Mouse (Mus musculus) heart, embryonic 15.5 days (tissue): Measurements from ENCODE around the gene Meis1. TPM values are rescaled to one million over a fixed set of nuclear protein-coding genes. Genes with fewer than 3 reads are reported as not detected.
A peak's percentile ranks its signal among the peaks of the same experiment; 100 is the strongest.

Source experiments
- ATAC-seq: fragments of 200-750 bp; cut with Nextera tagmentation; replicated peaks from 2 replicates; pipeline ENCODE4 v1.8.0; 2017; ENCODE audit warnings: low read depth, moderate TSS enrichment; ENCODE audit not compliant: insufficient number of reproducible peaks, insufficient read depth, low FRiP score
- H3K27ac ChIP-seq: fragments of 300-500 bp; sonication (generic); 2 replicates; pipeline ENCODE4 v1.5.1; 2015; ENCODE audit warnings: mild to moderate bottlenecking, inconsistent platforms
- H3K27me3 ChIP-seq: fragments of 300-500 bp; sonication (generic); 2 replicates; pipeline ENCODE4 v1.6.1; 2015; ENCODE audit warnings: inconsistent platforms
- H3K36me3 ChIP-seq: fragments of 300-500 bp; sonication (generic); 2 replicates; pipeline ENCODE4 v1.6.1; 2015; ENCODE audit warnings: mild to moderate bottlenecking, inconsistent platforms
- H3K4me1 ChIP-seq: fragments of 300-500 bp; sonication (generic); replicated peaks from 2 replicates; pipeline ENCODE4 v1.6.1; 2015; ENCODE audit warnings: inconsistent platforms
- H3K4me2 ChIP-seq: fragments of 300-500 bp; sonication (generic); 2 replicates; pipeline ENCODE4 v1.6.1; 2015; ENCODE audit warnings: inconsistent platforms, mild to moderate bottlenecking, moderate library complexity
- H3K4me3 ChIP-seq: fragments of 300-500 bp; sonication (generic); 2 replicates; pipeline ENCODE4 v1.5.1; 2015; ENCODE audit warnings: mild to moderate bottlenecking, inconsistent platforms
- H3K9ac ChIP-seq: fragments of 300-500 bp; sonication (generic); 2 replicates; pipeline ENCODE4 v1.6.1; 2015; ENCODE audit warnings: mild to moderate bottlenecking, inconsistent platforms
- H3K9me3 ChIP-seq: fragments of 300-500 bp; sonication (generic); replicated peaks from 2 replicates; pipeline ENCODE4 v1.6.1; 2016; ENCODE audit warnings: inconsistent platforms
- WGBS: fragments of 180-500 bp; shearing (Covaris S2); methylation state at CpG from one replicate; pipeline ENCODE4 v1.1.7; 2015; ENCODE audit warnings: mixed read lengths; 5-methylcytosine and 5-hydroxymethylcytosine counted together
- polyA plus RNA-seq: library from polyadenylated mRNA; unstranded; fragments of >200 nt; fragmentation: Nextera tagmentation; extraction: Ambion mirVana; gene quantifications from 2 replicates; pipeline ENCODE4 v1.2.1, GENCODE M21; 2015

Meis1 gene
- polyA plus RNA-seq, 1 experiment from 2014 or later, result 51.8 TPM

- ATAC-seq, result no peak
- peaks cover 22% of the 10 kb centered on the region for H3K36me3 ChIP-seq
- H3K4me1 ChIP-seq, result peaks cover 50% of the 10 kb centered on the region
- no peak overlapping the region for H3K4me3 ChIP-seq
- no peaks in the 10 kb centered on the region for H3K9me3 ChIP-seq
- WGBS, result 87% methylated on average over 7 of the region's 7 CpGs
- H3K9ac ChIP-seq, result no peak overlapping the region
- no peak overlapping the region for H3K4me2 ChIP-seq
- H3K27me3 ChIP-seq, result no peaks in the 10 kb centered on the region
- peak overlapping the region; percentile 71 for H3K27ac ChIP-seq
Measured at GRCm38 (mm10) chr11:18983294-18983693, 35.5 kb downstream of the Meis1 start.

- no peaks in the 10 kb centered on the region for H3K27me3 ChIP-seq
- H3K4me1 ChIP-seq, result peaks cover 54% of the 10 kb centered on the region
- 65% methylated on average over 3 of the region's 3 CpGs for WGBS
- H3K9ac ChIP-seq, result no peak overlapping the region
- peak overlapping the region; percentile 37; the same call in 1 of the 2 replicates for H3K27ac ChIP-seq
- no peak overlapping the region for H3K4me2 ChIP-seq
- no peak overlapping the region for H3K4me3 ChIP-seq
- H3K36me3 ChIP-seq, result peaks cover 16% of the 10 kb centered on the region
- no peak for ATAC-seq
- no peaks in the 10 kb centered on the region for H3K9me3 ChIP-seq
Measured at GRCm38 (mm10) chr11:18982331-18982730, 36.5 kb downstream of the Meis1 start.

GRCm38 (mm10) chr11:18981367-18981766, 37.4 kb downstream of the Meis1 start:
- Histone ChIP-seq H3K9me3 (no peaks in the 10 kb centered on the region), H3K36me3 (peaks cover 15% of the 10 kb centered on the region; the same call in 1 of the 2 replicates), H3K4me2 (no peak overlapping the region), H3K9ac (no peak overlapping the region), H3K4me1 (peaks cover 47% of the 10 kb centered on the region), H3K27me3 (no peaks in the 10 kb centered on the region), H3K27ac (peak overlapping the region; percentile 37; the same call in 1 of the 2 replicates), H3K4me3 (no peak overlapping the region)
- ATAC-seq, result no peak
- WGBS, result 30% methylated on average over 4 of the region's 4 CpGs

- H3K9ac ChIP-seq, result no peak overlapping the region
- H3K4me1 ChIP-seq, result peaks cover 46% of the 10 kb centered on the region
- H3K27me3 ChIP-seq, result no peaks in the 10 kb centered on the region
- 43% methylated on average over 5 of the region's 5 CpGs for WGBS
- no peak for ATAC-seq
- no peaks in the 10 kb centered on the region for H3K9me3 ChIP-seq
- no peak overlapping the region for H3K4me2 ChIP-seq
- H3K4me3 ChIP-seq, result no peak overlapping the region
- H3K36me3 ChIP-seq, result peaks cover 8% of the 10 kb centered on the region; the same call in 1 of the 2 replicates
- no peak overlapping the region; the same call in 1 of the 2 replicates for H3K27ac ChIP-seq
Measured at GRCm38 (mm10) chr11:18980615-18981014, 38.2 kb downstream of the Meis1 start.

- H3K9ac ChIP-seq, result no peak overlapping the region
- peaks cover 8% of the 10 kb centered on the region; the same call in 1 of the 2 replicates for H3K36me3 ChIP-seq
- no peak overlapping the region for H3K4me2 ChIP-seq
- 87% methylated on average over 1 of the region's 1 CpGs for WGBS
- no peak for ATAC-seq
- H3K9me3 ChIP-seq, result no peaks in the 10 kb centered on the region
- no peak overlapping the region for H3K27ac ChIP-seq
- peaks cover 54% of the 10 kb centered on the region for H3K4me1 ChIP-seq
- no peak overlapping the region for H3K4me3 ChIP-seq
- no peaks in the 10 kb centered on the region for H3K27me3 ChIP-seq
Measured at GRCm38 (mm10) chr11:18975087-18975486, 43.7 kb downstream of the Meis1 start.

- WGBS, result 13% methylated on average over 3 of the region's 3 CpGs
- H3K4me1 ChIP-seq, result peaks cover 59% of the 10 kb centered on the region
- peaks cover 8% of the 10 kb centered on the region; the same call in 1 of the 2 replicates for H3K36me3 ChIP-seq
- H3K9me3 ChIP-seq, result no peaks in the 10 kb centered on the region
- no peak overlapping the region for H3K4me3 ChIP-seq
- H3K4me2 ChIP-seq, result no peak overlapping the region
- 0 out of 2 replicates have a peak, but pooled peaks have one; percentile 37 for ATAC-seq
- no peaks in the 10 kb centered on the region for H3K27me3 ChIP-seq
- peak overlapping the region; percentile 34; the same call in 1 of the 2 replicates for H3K27ac ChIP-seq
- H3K9ac ChIP-seq, result no peak overlapping the region
Measured at GRCm38 (mm10) chr11:18973808-18974207, 45.0 kb downstream of the Meis1 start.

- ATAC-seq, result no peak
- H3K4me3 ChIP-seq, result no peak overlapping the region
- H3K36me3 ChIP-seq, result peaks cover 8% of the 10 kb centered on the region; the same call in 1 of the 2 replicates
- H3K9me3 ChIP-seq, result no peaks in the 10 kb centered on the region
- peaks cover 56% of the 10 kb centered on the region for H3K4me1 ChIP-seq
- peak overlapping the region; percentile 58 for H3K27ac ChIP-seq
- no peaks in the 10 kb centered on the region for H3K27me3 ChIP-seq
- H3K9ac ChIP-seq, result no peak overlapping the region
- no peak overlapping the region for H3K4me2 ChIP-seq
Measured at GRCm38 (mm10) chr11:18972968-18973367, 45.8 kb downstream of the Meis1 start.

- Histone ChIP-seq H3K27ac (peak overlapping the region; percentile 7; the same call in 1 of the 2 replicates), H3K4me2 (no peak overlapping the region), H3K4me1 (peaks cover 52% of the 10 kb centered on the region), H3K27me3 (no peaks in the 10 kb centered on the region), H3K9ac (no peak overlapping the region), H3K4me3 (no peak overlapping the region), H3K36me3 (peaks cover 3% of the 10 kb centered on the region; the same call in 1 of the 2 replicates), H3K9me3 (no peaks in the 10 kb centered on the region)
- 31% methylated on average over 3 of the region's 3 CpGs for WGBS
- ATAC-seq, result no peak
Measured at GRCm38 (mm10) chr11:18971551-18971950, 47.2 kb downstream of the Meis1 start.

- no peak; the same call in 1 of the 2 replicates for ATAC-seq
- WGBS, result 11% methylated on average over 2 of the region's 2 CpGs
- H3K9me3 ChIP-seq, result no peaks in the 10 kb centered on the region
- peak overlapping the region; percentile 81 for H3K27ac ChIP-seq
- no peaks in the 10 kb centered on the region for H3K27me3 ChIP-seq
- no peak overlapping the region; the same call in 1 of the 2 replicates for H3K4me2 ChIP-seq
- peaks cover 64% of the 10 kb centered on the region for H3K4me1 ChIP-seq
- no peak overlapping the region for H3K4me3 ChIP-seq
- no peaks in the 10 kb centered on the region; the same call in 1 of the 2 replicates for H3K36me3 ChIP-seq
- no peak overlapping the region for H3K9ac ChIP-seq
Measured at GRCm38 (mm10) chr11:18969920-18970336, 48.9 kb downstream of the Meis1 start.

- Histone ChIP-seq H3K4me3 (no peak overlapping the region), H3K27me3 (no peaks in the 10 kb centered on the region), H3K4me2 (peak overlapping the region; percentile 40), H3K36me3 (no peaks in the 10 kb centered on the region; the same call in 1 of the 2 replicates), H3K9ac (no peak overlapping the region), H3K4me1 (peaks cover 67% of the 10 kb centered on the region), H3K27ac (peak overlapping the region; percentile 79), H3K9me3 (no peaks in the 10 kb centered on the region)
- 20% methylated on average over 5 of the region's 5 CpGs for WGBS
- ATAC-seq, result no peak
Measured at GRCm38 (mm10) chr11:18964418-18964817, 54.4 kb downstream of the Meis1 start.

GRCm38 (mm10) chr11:18963202-18964136, 55.3 kb downstream of the Meis1 start:
- Histone ChIP-seq H3K27ac (peak overlapping the region; percentile 79), H3K4me3 (no peak overlapping the region), H3K4me1 (peaks cover 68% of the 10 kb centered on the region), H3K9me3 (no peaks in the 10 kb centered on the region), H3K36me3 (no peaks in the 10 kb centered on the region; the same call in 1 of the 2 replicates), H3K27me3 (no peaks in the 10 kb centered on the region), H3K4me2 (peak overlapping the region; percentile 31; the same call in 1 of the 2 replicates), H3K9ac (no peak overlapping the region)
- WGBS, result 26% methylated on average over 15 of the region's 15 CpGs
- ATAC-seq, result peak; percentile 42
